Mouse (Mus musculus) heart, postnatal 0 days (tissue): Measurements from ENCODE around the gene Aspdh. TPM values are rescaled to one million over a fixed set of nuclear protein-coding genes. Genes with fewer than 3 reads are reported as not detected.

Experiments used
- ATAC-seq: fragments of 200-750 bp; cut with Nextera tagmentation; 2 replicates; pipeline ENCODE4 v1.8.0; 2017; ENCODE audit warnings: low read depth, moderate number of reproducible peaks, moderate library complexity; ENCODE audit not compliant: insufficient read depth
- DNase-seq: peaks from one replicate; pipeline ENCODE4 v3.0.0-alpha.2; 2016; ENCODE audit warnings: low spot score
- H3K27ac ChIP-seq: fragments of 300-500 bp; sonication (generic); 2 replicates; pipeline ENCODE4 v1.5.1; 2014; ENCODE audit warnings: low read depth, mild to moderate bottlenecking
- H3K27me3 ChIP-seq: fragments of 300-500 bp; sonication (generic); 2 replicates; pipeline ENCODE4 v1.6.1; 2014; ENCODE audit warnings: low read length, mixed read lengths; ENCODE audit not compliant: control insufficient read depth, insufficient read depth
- H3K36me3 ChIP-seq: fragments of 300-500 bp; sonication (generic); replicated peaks from 2 replicates; pipeline ENCODE4 v1.6.1; 2014; ENCODE audit warnings: low read length, mixed read lengths; ENCODE audit not compliant: control insufficient read depth, insufficient read depth
- H3K4me1 ChIP-seq: fragments of 300-500 bp; sonication (generic); 2 replicates; pipeline ENCODE4 v1.6.1; 2014; ENCODE audit warnings: antibody characterized with exemption; ENCODE audit not compliant: control insufficient read depth, insufficient read depth
- H3K4me2 ChIP-seq: fragments of 300-500 bp; sonication (generic); 2 replicates; pipeline ENCODE4 v1.6.1; 2014; ENCODE audit warnings: low read depth, mild to moderate bottlenecking, low read length, moderate library complexity
- H3K4me3 ChIP-seq: fragments of 300-500 bp; sonication (generic); 2 replicates; pipeline ENCODE4 v1.5.1; 2014; ENCODE audit warnings: low read depth, low read length
- H3K9ac ChIP-seq: fragments of 300-500 bp; sonication (generic); replicated peaks from 2 replicates; pipeline ENCODE4 v1.6.1; 2014; ENCODE audit warnings: low read depth, low read length, mixed read lengths
- H3K9me3 ChIP-seq: fragments of 300-500 bp; sonication (generic); replicated peaks from 2 replicates; pipeline ENCODE4 v1.6.1; 2016; ENCODE audit warnings: low read length; ENCODE audit not compliant: control insufficient read depth
- CTCF ChIP-seq: IDR thresholded peaks from 2 replicates; pipeline ENCODE4 v1.5.1; 2016; ENCODE audit warnings: antibody characterized with exemption, control low read depth, low read depth
- EP300 ChIP-seq: IDR thresholded peaks from 2 replicates; pipeline ENCODE4 v1.6.1; 2016; ENCODE audit warnings: antibody characterized with exemption, low read depth
- WGBS: fragments of 180-500 bp; shearing (Covaris S2); extraction: QIAGEN DNeasy Blood & Tissue Kit; methylation state at CpG from one replicate; pipeline ENCODE4 v1.1.7; 2014; 5-methylcytosine and 5-hydroxymethylcytosine counted together
- polyA plus RNA-seq: library from polyadenylated mRNA; unstranded; fragments of >200 nt; fragmentation: Nextera tagmentation; extraction: Ambion mirVana; gene quantifications from 2 replicates; pipeline ENCODE4 v1.2.1, GENCODE M21; 2015
- total RNA-seq: library from RNA; depleted of rRNA; stranded (reverse); fragments of >200 nt; gene quantifications from 2 replicates; pipeline ENCODE4 v1.2.3, GENCODE M21; 2014; ENCODE audit warnings: low replicate concordance

The Aspdh gene
- total and polyA plus RNA-seq, 2 experiments from 2014 or later = 0.86 TPM; not detected in 1

- H3K4me1 ChIP-seq = peaks cover 35% of the 10 kb centered on the region
- ATAC-seq (peak; percentile 82), DNase-seq (peak; percentile 99)
- no peaks in the 10 kb centered on the region for H3K9me3 ChIP-seq
- H3K9ac ChIP-seq = peak within 1 kb of the TSS; percentile 64
- H3K27ac ChIP-seq = peak within 1 kb of the TSS; percentile 99
- H3K4me3 ChIP-seq = peak within 1 kb of the TSS; percentile 71
- peak within 1 kb of the TSS; percentile 81 for H3K4me2 ChIP-seq
- WGBS = 0% methylated on average over 42 of the region's 42 CpGs
- H3K27me3 ChIP-seq = peaks cover 8% of the 10 kb centered on the region; the same call in 1 of the 2 replicates
- no peaks in the 10 kb centered on the region for H3K36me3 ChIP-seq
- TF ChIP-seq EP300 (peak; percentile 68), CTCF (no peak)
Observed at GRCm38 (mm10) chr7:44467811-44468411, 2.7 kb downstream of the Aspdh start, which contains the start of gene Josd2. TSS of gene Josd2 (plus strand) at chr7:44467980.

GRCm38 (mm10) chr7:44468644-44469285 is 3.6 kb downstream of the Aspdh start:
- peak overlapping the region; percentile 99 for H3K27ac ChIP-seq
- DNase-seq (no peak), ATAC-seq (no peak)
- peaks cover 35% of the 10 kb centered on the region for H3K4me1 ChIP-seq
- H3K9me3 ChIP-seq = no peaks in the 10 kb centered on the region
- H3K36me3 ChIP-seq = no peaks in the 10 kb centered on the region
- H3K9ac ChIP-seq = peak overlapping the region; percentile 64
- H3K4me3 ChIP-seq = peak overlapping the region; percentile 71
- H3K27me3 ChIP-seq = no peaks in the 10 kb centered on the region
- no peak for TF ChIP-seq CTCF
- WGBS = 23% methylated on average over 15 of the region's 15 CpGs
- peak overlapping the region; percentile 81 for H3K4me2 ChIP-seq

GRCm38 (mm10) chr7:44469677-44470675 is 4.8 kb downstream of the Aspdh start:
- ATAC-seq = no peak
- Histone ChIP-seq H3K4me2 (no peak overlapping the region), H3K4me3 (no peak overlapping the region), H3K36me3 (no peaks in the 10 kb centered on the region), H3K27me3 (no peaks in the 10 kb centered on the region), H3K4me1 (peaks cover 43% of the 10 kb centered on the region), H3K9ac (peak overlapping the region; percentile 64; the same call in 1 of the 2 replicates), H3K27ac (peak overlapping the region; percentile 99), H3K9me3 (no peaks in the 10 kb centered on the region)
- TF ChIP-seq EP300 = no peak
- TF ChIP-seq CTCF = no peak
- no peak for DNase-seq
- 51% methylated on average over 16 of the region's 16 CpGs for WGBS

- peaks cover 50% of the 10 kb centered on the region for H3K4me1 ChIP-seq
- H3K4me3 ChIP-seq = no peak overlapping the region
- DNase-seq = no peak
Observed at GRCm38 (mm10) chr7:44470696-44471612, 5.8 kb downstream of the Aspdh start.

More at GRCm38 (mm10) chr7:44470696-44471612, 5.8 kb downstream of the Aspdh start:
- WGBS = 55% methylated on average over 16 of the region's 16 CpGs
- H3K4me2 ChIP-seq = no peak overlapping the region
- TF ChIP-seq EP300 = no peak
- TF ChIP-seq CTCF = no peak
- peak overlapping the region; percentile 99 for H3K27ac ChIP-seq
- H3K9me3 ChIP-seq = no peaks in the 10 kb centered on the region
- no peaks in the 10 kb centered on the region for H3K36me3 ChIP-seq
- H3K27me3 ChIP-seq = no peaks in the 10 kb centered on the region
- no peak for ATAC-seq
- peak overlapping the region; percentile 35; the same call in 1 of the 2 replicates for H3K9ac ChIP-seq
